Mouse (Mus musculus) adrenal gland, adult (tissue): ENCODE data around the gene Thumpd2.

Source experiments
- DNase-seq, 2 experiments: peaks; one replicate each; pipeline ENCODE4 v3.0.0; 2022 to 2023; ENCODE audit warnings: low spot score in 1 of 2; ENCODE audit not compliant: inconsistent age in 2 of 2

The Thumpd2 gene

DNA sequence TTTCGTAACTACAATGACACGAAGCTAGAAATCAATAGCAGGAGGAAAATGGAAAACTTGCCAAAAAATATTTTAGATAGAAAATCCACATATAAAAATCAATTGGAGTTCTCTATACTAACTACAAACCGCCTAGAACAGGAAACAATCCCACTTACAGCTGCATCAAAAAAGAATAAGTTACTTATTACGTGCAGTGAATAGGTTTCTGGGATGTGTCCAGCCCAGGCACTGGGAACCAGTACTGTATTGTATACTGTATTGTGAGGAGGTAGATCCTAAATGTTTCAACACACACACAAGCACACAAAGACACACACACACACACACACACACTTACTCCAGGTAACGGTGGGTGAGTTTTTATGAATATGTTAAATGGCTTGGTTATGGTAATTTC is 87.6 kb downstream of the Thumpd2 start:
- DNase-seq, result no peak
